Mouse (Mus musculus) ovary, postnatal 36 days (tissue): ENCODE results near the gene Ncan.

Experiments
- DNase-seq: peaks from one replicate; pipeline ENCODE4 v3.0.0; 2022; ENCODE audit warnings: low spot score, mixed read lengths

Gene Ncan

DNA sequence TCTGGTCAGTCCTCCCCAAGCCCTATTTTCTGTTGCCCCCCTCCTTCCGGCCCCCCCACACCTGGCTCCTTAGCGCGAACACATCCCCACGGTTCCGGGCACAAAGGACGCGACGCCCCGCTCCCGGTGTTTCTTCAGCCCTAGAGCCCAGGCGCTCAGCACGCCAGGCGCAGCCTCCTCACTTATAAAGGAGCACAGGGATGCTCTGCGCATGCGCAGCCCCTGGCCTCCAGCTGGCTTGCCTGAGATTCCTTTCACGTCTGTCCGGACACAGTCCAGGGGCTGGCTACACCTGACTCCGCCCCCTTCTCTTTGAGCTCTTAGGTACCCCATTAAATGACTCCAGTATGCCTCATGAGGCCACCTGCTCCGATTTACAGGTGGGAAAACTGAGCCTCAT lies at the start of gene Ncan:
Ncan (minus strand) TSS at position 207 of the 400 bp plus-strand sequence.
- DNase-seq: peak; percentile 60

DNA sequence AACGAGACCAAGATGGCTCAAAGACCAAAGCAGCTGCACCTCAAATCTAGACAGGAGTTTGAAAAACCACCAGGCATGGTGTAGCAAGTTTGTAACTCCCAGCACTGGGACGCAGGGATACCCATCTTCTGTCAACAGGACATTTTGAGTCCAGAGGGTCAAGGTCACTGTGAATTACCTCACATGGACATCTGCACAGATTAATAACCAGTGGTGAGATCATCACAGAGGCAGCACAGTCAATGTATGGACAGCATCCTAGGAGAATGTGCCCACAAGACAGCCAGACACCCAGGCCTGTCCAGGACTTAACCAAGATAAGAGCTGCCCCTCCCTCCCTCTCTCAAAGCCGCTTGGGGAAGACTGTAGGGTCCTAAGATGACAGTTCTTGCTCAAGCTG lies 49.4 kb upstream of the Ncan start:
- no peak for DNase-seq

DNA sequence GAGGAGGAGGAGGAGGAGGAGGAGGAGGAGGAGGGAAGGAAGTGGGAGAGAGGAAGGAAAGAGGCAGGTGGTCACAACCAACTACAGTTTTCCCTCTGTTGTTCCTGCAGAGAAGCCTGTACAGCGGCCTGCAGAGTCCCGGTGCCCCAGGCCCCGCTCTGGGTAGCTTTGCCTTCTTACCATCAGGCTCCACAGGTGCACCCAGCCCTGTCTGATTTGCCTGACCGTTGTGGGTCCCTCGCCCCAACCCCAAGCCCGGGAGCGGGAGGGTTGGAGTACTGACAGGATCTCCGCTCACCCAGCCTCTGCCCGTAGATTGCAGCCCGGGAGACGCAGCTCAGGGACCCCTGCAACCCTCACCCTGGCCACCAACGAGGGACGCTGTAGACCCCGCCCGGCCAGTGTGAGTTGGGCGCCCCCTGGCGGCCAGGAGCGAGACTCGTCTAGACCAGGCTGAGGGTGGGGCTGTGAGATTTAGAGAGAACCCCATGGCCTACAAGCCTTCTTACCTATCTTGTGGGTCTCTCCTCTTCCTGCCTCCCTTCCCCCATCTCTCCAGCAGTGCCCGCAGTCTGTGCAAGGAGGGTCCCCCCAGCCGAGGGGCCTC lies 45.9 kb upstream of the Ncan start:
- peak; percentile 65 for DNase-seq

DNA sequence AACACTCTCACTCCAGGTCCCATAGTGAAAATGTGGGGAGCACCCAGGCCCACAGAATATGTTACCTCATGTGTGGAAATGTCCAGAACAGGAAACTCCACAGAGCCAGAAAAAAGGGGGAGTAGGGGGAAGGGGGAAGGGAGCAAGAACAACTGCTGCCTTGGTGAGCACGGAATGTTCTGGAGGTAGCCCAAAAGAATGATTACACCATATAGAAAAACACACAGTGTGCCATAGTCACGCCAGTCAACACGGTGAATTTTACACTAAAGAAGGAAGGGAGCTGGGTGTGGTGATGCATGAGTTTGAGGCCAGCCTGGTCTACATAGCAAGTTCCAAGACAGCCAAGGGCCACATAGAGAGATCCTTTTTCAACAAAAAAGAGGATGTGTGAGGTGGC lies 42.6 kb upstream of the Ncan start:
- no peak for DNase-seq

DNA sequence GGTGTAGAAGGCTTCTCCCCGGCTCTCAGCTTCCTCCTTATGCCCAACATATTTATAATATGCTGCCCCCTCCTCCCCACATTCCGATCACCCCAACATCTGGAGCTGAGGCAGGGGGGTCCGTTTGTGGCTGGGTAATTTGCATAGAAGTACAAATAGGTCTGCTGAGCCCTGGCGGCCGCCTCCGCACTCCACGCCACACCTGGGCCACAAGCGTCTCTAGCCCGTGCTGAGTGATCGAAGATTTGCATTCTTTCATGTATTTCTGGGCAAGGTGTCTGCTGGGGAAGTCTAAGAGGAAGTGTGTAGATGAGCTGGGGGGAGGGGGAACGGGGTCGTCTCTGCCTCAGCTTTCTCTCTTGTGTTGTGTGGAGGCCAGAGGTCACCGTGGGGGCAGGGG lies 39.3 kb upstream of the Ncan start:
- no peak for DNase-seq

DNA sequence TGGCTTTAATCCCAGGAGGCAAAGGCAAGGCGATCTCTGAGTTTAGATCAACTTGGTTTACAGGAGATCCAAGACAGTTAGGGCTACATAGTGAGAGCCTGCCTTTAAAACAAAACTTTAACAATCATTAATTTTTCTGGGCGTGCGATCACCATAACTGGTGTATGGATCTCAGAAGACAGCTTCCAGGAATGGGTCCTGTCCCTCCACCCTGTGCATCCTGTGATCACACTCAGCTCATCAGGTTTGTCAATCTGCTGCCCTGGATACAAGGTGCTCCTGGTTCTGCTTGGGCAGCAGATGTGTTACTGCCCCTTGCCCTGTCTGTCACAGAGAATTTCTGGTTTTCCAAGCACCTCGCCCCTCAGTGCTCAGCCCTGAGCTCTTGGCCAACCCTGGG lies 38.5 kb upstream of the Ncan start:
- no peak for DNase-seq

DNA sequence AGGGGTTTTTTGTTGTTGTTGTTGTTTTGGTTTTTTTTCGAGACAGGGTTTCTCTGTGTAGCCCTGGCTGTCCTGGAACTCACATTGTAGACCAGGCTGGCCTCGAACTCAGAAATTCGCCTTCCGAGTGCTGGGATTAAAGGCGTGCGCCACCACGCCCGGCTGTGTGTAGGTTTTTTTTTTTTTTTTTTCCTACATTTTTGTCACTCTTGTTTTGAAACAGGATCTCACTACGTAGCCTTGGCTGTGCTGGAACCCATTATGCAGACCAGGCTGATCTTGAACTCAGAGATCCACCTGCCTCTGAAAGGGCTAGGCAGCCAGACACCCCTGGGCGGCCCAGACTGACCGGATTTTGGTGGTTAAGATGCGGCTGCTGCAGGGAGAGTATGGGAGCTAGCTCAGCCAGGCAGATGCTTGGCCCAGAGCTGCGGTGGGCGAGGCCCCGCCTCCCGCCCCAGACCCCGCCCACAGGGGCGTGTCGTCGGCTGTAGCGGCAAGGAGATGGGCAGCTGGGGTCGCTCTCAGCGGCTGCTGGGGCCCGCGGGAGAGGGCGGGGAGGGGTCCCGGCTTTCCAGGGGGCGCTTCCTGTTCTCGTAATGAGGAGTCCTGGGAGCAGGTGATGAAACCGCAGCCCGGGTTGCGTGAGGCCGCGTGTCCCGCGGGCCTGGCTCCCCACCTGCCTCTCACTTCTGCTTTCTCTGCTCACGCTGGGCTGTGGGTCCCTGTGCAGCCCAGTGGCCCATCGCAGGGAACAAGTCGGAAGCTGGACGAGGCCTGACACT lies 37.6 kb upstream of the Ncan start:
- DNase-seq: peak; percentile 75

DNA sequence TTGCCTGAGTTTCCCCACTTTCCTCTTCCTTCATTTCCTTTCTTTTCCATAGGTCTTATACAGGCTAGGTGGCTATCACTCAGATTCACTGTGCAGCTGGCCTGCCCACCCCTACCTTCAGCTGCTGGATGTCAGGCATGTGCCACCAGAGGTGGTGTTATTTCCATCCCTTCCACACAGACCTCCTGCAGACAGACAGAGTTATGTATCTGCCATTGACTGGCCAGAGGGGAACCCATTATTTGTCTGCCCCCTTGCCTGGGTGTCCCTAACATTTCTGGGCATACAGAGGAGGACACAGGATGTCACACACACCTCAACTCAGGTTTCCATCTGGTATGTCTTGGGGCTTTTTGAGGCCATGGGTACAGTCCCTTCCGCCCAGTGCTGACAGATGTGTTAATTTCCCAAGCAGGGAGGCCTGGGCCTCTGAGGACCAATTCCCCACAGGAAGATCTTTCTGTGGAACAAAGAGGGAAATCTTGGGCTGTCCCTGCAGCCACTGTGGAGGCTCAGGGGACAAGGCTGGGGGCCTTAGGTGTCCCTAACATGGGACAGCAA lies 36.6 kb upstream of the Ncan start:
- no peak for DNase-seq

DNA sequence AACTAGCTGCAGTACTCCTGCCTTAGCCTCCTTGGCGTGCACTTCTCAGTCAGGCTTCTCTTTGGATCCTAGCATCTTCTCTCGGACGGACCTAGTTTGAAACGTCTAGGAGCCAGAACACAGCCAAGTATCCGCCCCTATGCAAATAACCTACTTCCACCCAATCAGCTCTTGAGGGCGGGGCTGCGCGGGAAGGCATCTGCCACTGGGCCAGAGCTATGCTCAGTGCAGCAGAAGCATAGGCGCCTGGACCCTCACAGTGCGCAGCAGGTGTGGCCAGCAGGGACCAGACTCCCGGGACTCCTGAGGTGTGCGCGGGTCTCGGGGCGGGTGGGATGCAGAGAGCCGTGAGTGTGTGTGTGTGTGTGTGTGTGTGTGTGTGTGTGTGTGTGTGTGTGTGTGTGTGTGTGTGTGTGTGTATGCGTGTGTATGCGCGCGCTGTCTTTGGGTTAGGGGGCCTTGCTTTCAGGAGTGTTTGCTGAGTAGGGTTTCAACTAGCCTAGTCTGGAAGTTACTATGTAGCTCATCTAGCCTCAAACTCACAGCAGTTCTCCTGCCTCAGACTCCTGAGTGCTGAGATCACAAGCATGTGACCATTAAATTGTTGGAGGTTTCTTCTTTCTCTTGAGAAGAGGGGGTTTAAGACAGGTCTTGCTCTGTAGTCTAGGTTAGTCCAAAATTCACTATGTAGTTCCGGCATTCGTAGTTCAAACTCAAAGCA lies 32.0 kb upstream of the Ncan start:
- DNase-seq: peak; percentile 67

DNA sequence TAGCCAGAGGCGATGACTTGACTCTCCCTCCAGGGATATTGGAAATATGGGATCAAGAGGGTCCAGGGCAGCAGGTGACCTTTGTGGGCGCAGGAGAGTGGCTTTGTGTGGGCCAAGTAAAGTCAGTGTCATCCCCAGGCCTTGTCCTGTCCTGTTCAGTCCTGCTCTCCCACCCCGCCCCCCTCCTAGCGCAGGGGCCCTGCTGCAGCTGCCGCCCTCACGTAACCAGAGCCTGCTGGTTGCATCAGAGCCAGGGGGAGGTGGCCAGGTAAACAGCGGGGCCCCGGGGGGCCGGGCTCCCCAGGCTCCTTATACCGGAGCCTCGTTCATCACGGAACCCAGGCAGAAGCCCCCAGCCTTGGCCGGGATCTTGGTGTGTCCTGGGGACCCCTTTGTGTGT lies 29.5 kb upstream of the Ncan start:
- DNase-seq: no peak

DNA sequence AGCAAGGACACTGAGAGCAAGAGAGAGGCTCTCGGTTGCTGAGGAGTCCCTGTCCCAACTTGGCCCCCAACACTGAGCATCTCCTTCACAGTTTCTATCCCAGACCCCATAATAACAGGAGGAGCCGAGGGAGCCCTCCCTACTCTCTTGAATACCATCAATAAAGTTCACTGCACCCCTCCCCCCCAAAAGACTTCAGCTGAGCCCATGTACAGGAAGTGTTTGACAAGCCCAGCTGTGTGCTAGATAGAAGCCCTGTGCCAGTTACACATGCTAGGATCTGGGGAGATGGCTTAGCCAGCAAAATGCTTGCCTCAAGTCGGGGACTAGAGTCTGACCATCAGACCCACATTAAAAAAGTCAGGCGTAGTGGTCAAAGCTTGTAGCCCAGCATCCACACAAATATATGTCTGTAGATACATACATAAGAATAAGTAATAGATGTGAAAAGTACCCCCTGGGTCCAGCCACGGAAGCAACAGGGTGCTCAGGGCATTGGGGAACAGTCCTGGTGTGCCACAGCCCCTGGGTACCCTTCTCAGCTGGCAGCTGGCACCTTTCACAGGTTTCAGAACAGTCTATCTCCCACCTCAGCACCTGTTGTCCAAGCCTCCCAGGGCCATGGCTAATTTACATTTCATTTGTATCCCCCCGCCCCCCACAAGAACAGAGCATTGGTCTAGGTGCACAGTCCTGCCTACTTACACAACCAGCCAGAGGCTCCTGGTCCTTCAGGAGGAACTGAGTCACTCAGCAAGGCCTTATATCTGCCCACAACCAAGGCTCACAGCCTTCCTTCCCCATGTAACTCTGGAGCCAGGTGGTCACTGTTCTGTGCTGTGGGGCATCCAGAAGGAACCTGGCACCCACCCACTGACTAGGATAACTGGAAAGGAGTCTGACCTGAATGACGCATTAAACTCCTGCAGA lies 27.3 kb upstream of the Ncan start:
- no peak for DNase-seq

DNA sequence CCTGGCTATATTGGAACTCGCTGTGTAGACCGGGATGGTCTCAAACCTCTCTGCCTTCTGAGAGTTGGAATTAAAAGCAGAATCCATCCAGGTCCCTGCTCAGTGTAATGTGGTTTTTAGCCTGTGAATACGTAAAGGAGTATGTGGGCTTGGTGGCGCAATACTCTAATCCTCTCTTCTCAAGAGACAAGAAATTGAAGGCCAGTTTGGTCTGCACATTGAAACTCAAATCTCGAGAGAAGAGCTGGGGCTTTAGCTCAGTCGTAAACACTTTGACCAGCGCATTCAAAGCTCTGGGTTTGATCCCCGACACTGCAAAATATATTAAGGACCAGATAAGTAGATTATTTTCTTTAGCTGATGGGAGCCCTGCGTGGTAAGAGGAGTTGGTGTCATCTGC lies 19.3 kb upstream of the Ncan start:
- no peak for DNase-seq

DNA sequence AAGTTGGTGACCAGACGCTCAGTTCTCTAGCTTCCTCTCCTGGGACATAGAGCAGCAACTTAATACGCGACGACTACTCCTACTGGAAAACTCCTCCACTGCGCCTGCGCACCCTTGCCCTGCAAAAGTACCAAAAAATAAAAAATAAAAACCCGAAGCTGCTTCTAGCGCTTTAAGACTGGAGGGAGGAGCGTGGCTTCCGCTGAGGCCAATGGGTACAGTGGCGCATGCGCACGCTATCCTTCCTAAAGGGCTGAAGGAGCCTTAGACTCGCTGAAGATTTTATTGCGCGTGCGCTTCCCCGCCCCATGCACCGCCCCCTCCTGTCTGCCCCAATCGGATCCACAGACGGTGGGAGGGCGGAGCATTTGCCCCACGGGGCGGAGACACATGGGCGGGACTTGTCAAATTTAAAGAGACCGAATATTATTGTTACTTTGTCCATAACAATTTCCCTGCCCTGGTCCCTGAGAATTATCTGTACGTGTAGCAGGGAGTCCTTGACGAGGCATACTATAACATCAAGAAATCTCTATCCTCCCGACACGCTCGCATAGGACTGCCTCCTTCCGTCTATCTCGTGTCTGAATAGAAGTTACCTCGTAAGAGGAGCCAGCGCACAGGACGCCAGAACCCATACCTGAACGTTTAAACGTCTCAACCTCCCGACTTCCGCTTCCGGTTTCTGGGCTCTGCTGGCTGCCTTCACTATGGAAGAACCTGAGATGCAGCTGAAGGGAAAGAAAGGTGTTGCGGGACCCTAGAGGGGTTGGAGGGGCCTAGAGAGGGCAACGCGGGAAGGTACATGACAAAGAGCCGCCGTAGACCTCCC lies 18.6 kb upstream of the Ncan start, which contains the start of the genes Rfxank, Borcs8 and Mef2b:
Rfxank (minus strand) TSS at position 129 of the 832 bp plus-strand sequence.
Borcs8 (plus strand) TSS at position 474 of the 832 bp plus-strand sequence.
Mef2b (plus strand) TSS at position 686 of the 832 bp plus-strand sequence.
- DNase-seq: peak; percentile 99

DNA sequence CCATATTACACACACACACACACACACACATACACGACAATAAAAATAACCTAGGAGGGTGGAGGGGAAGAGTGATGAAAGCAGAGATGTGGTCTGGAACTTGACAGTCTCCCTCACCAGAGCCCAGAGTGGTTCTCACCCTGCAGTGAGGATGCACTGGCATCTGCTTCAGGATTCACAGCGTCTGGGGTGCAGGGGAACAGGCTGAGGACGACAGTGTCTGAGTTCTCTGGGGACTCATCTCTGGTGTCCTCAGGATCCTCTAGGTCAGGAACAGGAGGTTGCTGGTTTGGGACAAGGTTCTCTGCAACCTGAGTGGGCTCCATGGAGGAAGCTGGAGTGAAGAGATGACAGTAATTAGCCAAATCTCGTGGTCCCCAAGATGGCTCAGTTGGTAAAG lies 17.2 kb upstream of the Ncan start:
- no peak for DNase-seq

DNA sequence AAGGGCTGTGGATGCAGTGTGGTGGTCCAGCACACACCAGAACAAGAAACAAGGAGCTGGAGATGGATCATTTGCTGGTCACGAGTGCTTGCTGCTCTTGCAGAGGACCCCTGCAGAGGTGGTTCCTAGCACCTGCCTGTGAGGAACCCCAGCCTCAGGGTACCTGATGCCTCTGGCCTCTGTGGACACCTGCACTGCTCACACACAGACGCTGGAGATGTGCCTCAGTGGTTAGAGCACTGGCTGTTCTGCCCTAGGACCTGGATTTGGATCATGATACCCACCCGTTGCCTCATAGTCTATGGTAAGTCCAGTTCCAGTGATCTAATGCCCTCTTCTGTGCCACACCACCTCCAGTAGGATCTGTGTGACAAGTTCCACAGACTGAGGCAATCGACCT lies 15.9 kb upstream of the Ncan start:
- DNase-seq: no peak

DNA sequence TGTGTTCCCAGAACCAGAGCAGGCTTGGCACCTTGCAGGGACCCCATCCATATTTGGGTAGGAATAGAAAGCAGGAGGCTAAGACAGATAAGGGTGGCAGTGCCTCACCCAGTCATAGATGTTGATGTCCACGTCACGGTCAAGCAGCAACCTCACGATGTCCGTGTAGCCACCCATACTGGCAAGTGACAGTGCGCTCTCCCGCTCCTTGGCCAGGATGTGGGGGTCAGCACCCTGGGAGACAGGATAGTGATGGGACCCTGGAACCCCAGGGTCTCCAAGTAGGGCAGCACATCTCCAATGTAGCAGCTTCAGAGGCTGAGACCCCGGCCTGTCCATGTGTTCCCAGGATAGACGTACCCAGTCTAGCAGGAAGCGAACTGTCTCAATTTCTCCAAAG lies 14.3 kb upstream of the Ncan start:
- DNase-seq: no peak

DNA sequence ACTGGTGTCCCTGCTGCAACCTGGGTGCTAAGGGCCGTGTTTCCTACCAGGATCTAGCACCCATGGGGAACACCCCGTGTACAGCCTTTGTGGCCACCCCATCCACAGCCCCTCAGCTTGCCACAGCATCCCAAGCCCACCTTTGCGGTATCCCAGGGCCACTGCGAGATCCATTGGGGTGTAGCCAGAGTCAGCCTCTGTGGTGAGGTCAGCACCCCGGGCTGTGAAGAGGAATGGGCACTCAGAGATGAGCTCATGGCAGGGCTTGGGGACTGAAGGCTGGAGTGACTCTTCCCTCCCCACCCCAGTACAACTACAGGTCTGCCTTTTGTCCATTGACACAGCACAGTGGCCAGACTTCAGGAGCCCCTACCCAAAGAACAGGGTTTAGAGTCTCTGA lies 13.4 kb upstream of the Ncan start:
- no peak for DNase-seq

DNA sequence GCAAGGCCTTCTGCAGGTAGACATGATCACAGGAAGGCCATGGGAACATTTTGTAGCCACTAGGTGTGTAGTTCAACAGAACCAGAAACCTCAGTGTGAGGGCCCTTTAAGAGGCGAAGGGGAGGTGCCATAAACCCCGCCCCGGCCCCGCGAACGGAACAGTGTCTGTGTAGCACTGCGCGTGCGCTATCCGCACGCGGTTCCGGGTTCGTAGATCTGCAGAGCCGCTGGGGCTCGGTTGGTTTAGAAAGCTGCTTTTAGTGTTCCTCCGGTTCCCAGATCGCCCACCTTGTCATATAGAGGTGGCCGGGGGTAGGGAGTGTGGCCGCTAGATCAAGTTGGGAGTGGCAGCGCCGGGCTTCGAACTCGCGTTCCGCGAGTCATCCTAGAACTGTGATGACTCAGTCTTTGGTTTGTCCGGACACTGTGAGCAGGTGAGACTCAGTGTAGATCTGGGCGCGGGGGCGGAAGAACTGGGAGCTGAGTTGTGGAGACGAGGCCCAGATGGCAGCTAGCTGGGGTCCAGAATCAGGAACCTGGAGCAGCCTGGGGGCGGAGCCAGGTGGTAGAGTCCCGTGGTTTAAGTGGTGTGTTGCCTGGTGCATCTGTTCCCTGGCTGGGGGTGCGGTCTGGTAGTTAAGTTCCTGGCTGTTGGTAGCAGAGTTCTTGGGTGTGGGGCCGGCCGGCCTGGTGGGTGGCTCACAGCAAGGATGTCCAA lies 10.7 kb upstream of the Ncan start, which contains the start of gene Nr2c2ap:
Nr2c2ap (plus strand) TSS at position 168 of the 718 bp plus-strand sequence.
- peak; percentile 81 for DNase-seq

DNA sequence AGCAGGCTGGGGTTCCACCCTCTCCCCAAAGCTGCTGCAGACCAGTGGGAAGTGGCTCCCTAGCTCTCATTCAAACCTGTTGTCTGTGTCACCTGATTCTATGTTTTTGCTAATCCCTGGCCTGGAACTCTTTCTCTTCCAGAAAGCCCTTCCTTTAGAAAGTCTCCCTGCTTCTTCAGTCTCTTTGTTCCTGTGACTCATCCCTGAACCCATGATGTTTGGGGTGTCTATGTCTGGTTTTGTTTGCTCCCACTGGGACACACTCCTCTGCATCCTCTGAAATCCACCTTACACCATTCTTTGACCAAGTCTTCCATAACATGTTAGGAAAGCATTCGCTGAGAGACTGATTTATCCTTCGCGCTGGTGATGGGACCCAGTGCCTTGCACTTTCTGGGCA lies 9.4 kb upstream of the Ncan start:
- no peak for DNase-seq
